Mouse (Mus musculus) cortical plate, adult 2 months (tissue): ENCODE data around the gene Tbca.

Experiments used
- CTCF ChIP-seq: fragments of 200-500 bp; IDR thresholded peaks from 2 replicates; pipeline ENCODE4 v1.5.1; 2011; ENCODE audit warnings: mild to moderate bottlenecking, control low read depth, low read length; ENCODE audit not compliant: insufficient read depth; ENCODE audit errors: extremely low read depth
- POLR2A ChIP-seq: fragments of 200-500 bp; IDR thresholded peaks from 2 replicates; pipeline ENCODE4 v1.6.1; 2011; ENCODE audit warnings: mild to moderate bottlenecking, low read length, control low read depth; ENCODE audit not compliant: insufficient read depth; ENCODE audit errors: extremely low read depth

DNA sequence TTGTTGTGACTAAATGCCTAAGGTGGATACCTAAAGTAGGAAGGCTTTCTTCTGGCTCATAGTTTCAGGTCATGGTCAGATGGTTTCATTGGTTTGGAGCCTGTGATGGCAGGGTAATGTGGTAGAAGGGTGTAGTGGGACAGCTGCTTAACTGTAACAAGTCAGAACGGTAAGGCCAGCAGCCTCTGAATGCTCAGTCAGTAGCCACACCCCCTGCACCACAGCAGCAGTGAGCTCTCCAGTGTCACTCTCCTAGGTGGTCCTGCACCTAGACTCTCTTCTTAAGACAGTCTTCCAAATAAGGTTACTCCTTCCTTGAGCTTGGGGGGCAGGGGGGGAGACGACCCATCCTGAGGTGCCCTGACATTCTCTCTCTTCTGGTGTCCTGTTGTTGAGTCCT, 39.1 kb downstream of the Tbca start:
- TF ChIP-seq CTCF = no peak
- TF ChIP-seq POLR2A = no peak
